Mouse (Mus musculus) forebrain, embryonic 10.5 days (tissue): ENCODE data around the gene Cacna1d. TPM values are rescaled to one million over a fixed set of nuclear protein-coding genes. Genes with fewer than 3 reads are reported as not detected.

Experiments used
- DNase-seq: peaks from one replicate; pipeline ENCODE4 v3.0.0-alpha.2; 2017; ENCODE audit warnings: low spot score; ENCODE audit errors: extremely low spot score
- H3K27ac ChIP-seq: fragments of 300-500 bp; sonication (generic); 2 replicates; pipeline ENCODE4 v1.5.1; 2016; ENCODE audit warnings: mild to moderate bottlenecking
- H3K27me3 ChIP-seq: fragments of 300-500 bp; sonication (generic); 2 replicates; pipeline ENCODE4 v1.6.1; 2016; ENCODE audit warnings: mild to moderate bottlenecking; ENCODE audit not compliant: poor library complexity, severe bottlenecking
- H3K36me3 ChIP-seq: fragments of 300-500 bp; sonication (generic); replicated peaks from 2 replicates; pipeline ENCODE4 v1.6.1; 2016; ENCODE audit warnings: mild to moderate bottlenecking, moderate library complexity
- H3K4me1 ChIP-seq: fragments of 300-500 bp; sonication (generic); 2 replicates; pipeline ENCODE4 v1.6.1; 2016
- H3K4me3 ChIP-seq: fragments of 300-500 bp; sonication (generic); 2 replicates; pipeline ENCODE4 v1.5.1; 2016; ENCODE audit warnings: mild to moderate bottlenecking, moderate library complexity
- H3K9me3 ChIP-seq: fragments of 300-500 bp; sonication (generic); 2 replicates; pipeline ENCODE4 v1.6.1; 2016; ENCODE audit warnings: mild to moderate bottlenecking, moderate library complexity
- WGBS: fragments of 180-500 bp; shearing (Covaris S2); methylation state at CpG from one replicate; pipeline ENCODE4 v1.1.7; 2016; 5-methylcytosine and 5-hydroxymethylcytosine counted together
- polyA plus RNA-seq: library from polyadenylated mRNA; unstranded; fragments of >200 nt; fragmentation: Nextera tagmentation; extraction: Ambion mirVana; gene quantifications from 2 replicates; pipeline ENCODE4 v1.2.1, GENCODE M21; 2016

Gene Cacna1d
- polyA plus RNA-seq, 1 experiment from 2014 or later, result 1.3 TPM

DNA sequence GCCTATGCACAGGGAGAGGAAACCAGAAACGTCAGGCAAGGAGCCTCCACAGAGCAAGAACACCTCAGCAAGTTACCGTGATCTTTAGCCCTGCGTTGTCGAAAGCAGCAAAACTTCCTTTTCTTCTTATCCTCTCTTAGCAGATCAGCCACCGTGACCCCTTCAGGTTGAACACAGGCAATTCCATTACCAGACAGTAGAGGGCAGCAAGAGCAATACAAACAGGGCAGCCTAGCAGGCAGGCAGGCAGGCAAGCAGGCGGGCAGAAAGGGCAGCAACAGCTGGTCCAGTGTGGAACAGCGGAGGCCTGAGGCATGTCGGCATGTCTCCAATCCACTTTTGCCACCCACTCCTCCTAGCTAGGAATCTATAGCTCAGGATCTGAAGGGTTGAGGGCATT, 354.3 kb downstream of the Cacna1d start:
- H3K4me1 ChIP-seq, result peaks cover 17% of the 10 kb centered on the region
- DNase-seq, result peak; percentile 81
- H3K36me3 ChIP-seq, result no peaks in the 10 kb centered on the region
- H3K27ac ChIP-seq, result no peak overlapping the region
- H3K4me3 ChIP-seq, result no peak overlapping the region
- no peaks in the 10 kb centered on the region for H3K9me3 ChIP-seq
- 12% methylated on average over 8 of the region's 8 CpGs for WGBS
- no peaks in the 10 kb centered on the region for H3K27me3 ChIP-seq

DNA sequence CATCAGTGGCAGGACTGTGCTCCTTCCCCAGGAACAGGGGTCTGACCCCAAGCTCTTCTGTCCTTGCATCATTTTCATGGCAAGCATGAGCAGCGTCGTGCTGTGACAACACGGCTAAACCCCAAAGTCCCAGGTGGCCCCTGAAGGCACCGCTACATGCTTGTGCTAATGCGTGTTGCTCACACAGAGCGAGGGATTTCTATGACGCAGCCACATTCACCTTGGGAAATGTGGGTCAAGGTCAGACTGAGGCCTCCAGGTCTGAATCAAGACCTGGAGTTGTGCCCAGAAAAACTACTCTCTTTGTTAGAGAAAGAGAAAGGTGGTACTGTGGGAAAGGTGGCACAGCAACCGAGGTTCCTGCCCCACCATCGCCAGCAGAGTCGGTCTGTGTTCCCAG, 355.9 kb downstream of the Cacna1d start:
- Histone ChIP-seq H3K9me3 (no peaks in the 10 kb centered on the region), H3K27me3 (peaks cover under 1% of the 10 kb centered on the region; the same call in 1 of the 2 replicates), H3K27ac (no peak overlapping the region), H3K36me3 (no peaks in the 10 kb centered on the region), H3K4me1 (peaks cover 25% of the 10 kb centered on the region), H3K4me3 (no peak overlapping the region)
- DNase-seq, result no peak
- 90% methylated on average over 10 of the region's 10 CpGs for WGBS

DNA sequence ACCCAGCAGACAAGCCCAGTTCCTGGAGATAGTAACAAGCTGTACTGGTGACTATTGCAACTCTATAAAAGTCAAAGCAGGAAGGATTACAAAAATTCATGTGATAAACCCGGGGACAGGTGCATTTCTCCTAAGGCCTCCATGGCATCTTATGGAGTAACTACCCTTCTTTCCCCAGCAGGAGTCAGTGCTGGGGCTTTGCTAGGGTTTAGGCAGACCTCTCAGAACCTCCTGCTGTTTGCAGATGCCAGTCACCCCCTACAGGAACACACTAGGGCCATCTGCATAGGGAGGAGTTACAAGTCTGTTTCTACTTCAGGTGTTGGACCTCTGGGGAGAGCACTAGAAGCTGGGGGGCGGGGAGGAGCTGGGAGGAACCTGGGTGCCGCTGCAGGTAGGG, 357.6 kb downstream of the Cacna1d start:
- DNase-seq, result no peak
- peaks cover 24% of the 10 kb centered on the region for H3K4me1 ChIP-seq
- H3K27ac ChIP-seq, result no peak overlapping the region
- H3K27me3 ChIP-seq, result peaks cover 7% of the 10 kb centered on the region; the same call in 1 of the 2 replicates
- 48% methylated on average over 3 of the region's 3 CpGs for WGBS
- no peaks in the 10 kb centered on the region for H3K9me3 ChIP-seq
- no peaks in the 10 kb centered on the region for H3K36me3 ChIP-seq
- H3K4me3 ChIP-seq, result no peak overlapping the region

- Histone ChIP-seq H3K36me3 (no peaks in the 10 kb centered on the region), H3K27me3 (peaks cover 7% of the 10 kb centered on the region; the same call in 1 of the 2 replicates), H3K27ac (no peak overlapping the region; the same call in 1 of the 2 replicates), H3K4me3 (no peak overlapping the region), H3K9me3 (no peaks in the 10 kb centered on the region), H3K4me1 (peaks cover 7% of the 10 kb centered on the region)
- WGBS, result 22% methylated on average over 3 of the region's 3 CpGs
- DNase-seq, result no peak
These were observed 360.0 kb downstream of the Cacna1d start for GRCm38 (mm10) chr14:30131256-30131655.

- peaks cover 7% of the 10 kb centered on the region; the same call in 1 of the 2 replicates for H3K27me3 ChIP-seq
- no peak overlapping the region for H3K4me3 ChIP-seq
- H3K9me3 ChIP-seq, result no peaks in the 10 kb centered on the region
- H3K36me3 ChIP-seq, result no peaks in the 10 kb centered on the region
- peaks cover 7% of the 10 kb centered on the region for H3K4me1 ChIP-seq
- no peak overlapping the region for H3K27ac ChIP-seq
- 91% methylated on average over 9 of the region's 9 CpGs for WGBS
- DNase-seq, result no peak
These were observed 361.2 kb downstream of the Cacna1d start for GRCm38 (mm10) chr14:30130092-30130491.

DNA sequence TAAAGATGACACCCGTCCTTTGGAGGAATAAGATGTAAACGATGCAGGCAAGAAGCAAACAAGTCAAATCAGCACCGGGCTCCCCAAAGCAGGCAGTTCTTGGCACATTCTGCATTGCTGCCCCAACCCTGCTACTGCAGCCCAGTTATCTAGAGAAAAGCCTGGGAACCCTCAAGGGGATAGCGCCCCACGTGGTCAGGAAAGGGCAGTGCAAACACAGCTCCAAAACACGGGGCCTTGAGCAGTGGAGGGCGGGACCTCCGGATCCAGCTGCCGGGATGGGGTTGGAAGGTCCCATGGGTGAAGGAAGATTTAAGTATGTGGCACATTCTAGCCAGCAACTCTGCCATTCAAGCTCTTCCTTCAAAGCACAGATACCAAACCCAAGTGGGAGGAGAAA, 361.9 kb downstream of the Cacna1d start:
- Histone ChIP-seq H3K27ac (no peak overlapping the region), H3K9me3 (no peaks in the 10 kb centered on the region), H3K4me3 (no peak overlapping the region), H3K36me3 (no peaks in the 10 kb centered on the region), H3K27me3 (peaks cover 7% of the 10 kb centered on the region; the same call in 1 of the 2 replicates), H3K4me1 (peaks cover 7% of the 10 kb centered on the region)
- WGBS, result 38% methylated on average over 9 of the region's 9 CpGs
- peak; percentile 23 for DNase-seq

GRCm38 (mm10) chr14:30124951-30125690, 366.1 kb downstream of the Cacna1d start:
- Histone ChIP-seq H3K4me1 (no peaks in the 10 kb centered on the region), H3K27me3 (peaks cover 3% of the 10 kb centered on the region; the same call in 1 of the 2 replicates), H3K4me3 (no peak overlapping the region), H3K36me3 (no peaks in the 10 kb centered on the region), H3K27ac (no peak overlapping the region), H3K9me3 (no peaks in the 10 kb centered on the region)
- WGBS, result 89% methylated on average over 20 of the region's 20 CpGs
- DNase-seq, result no peak

DNA sequence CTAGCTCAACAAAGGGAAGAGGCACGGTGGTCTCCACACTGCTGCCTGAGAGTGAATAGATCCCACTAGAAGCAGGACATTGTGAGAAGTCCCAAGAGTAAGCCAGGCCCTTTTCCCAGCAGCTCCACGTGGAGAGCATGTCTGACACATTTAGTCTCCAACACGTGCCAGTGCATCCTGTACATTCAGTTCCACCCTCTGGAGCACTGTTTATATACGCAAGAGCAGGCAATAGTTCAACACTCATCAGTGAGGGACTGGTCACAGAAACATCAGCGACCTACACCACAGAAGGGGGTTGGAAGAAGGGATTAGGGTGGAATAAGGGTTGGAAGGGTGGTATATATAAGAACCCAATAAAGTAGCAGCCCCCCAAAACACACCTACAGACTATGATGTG, 371.2 kb downstream of the Cacna1d start:
- Histone ChIP-seq H3K4me1 (no peaks in the 10 kb centered on the region), H3K4me3 (no peak overlapping the region), H3K27ac (no peak overlapping the region), H3K9me3 (no peaks in the 10 kb centered on the region), H3K36me3 (no peaks in the 10 kb centered on the region), H3K27me3 (no peaks in the 10 kb centered on the region)
- DNase-seq, result no peak
- WGBS, result 81% methylated on average over 5 of the region's 5 CpGs

DNA sequence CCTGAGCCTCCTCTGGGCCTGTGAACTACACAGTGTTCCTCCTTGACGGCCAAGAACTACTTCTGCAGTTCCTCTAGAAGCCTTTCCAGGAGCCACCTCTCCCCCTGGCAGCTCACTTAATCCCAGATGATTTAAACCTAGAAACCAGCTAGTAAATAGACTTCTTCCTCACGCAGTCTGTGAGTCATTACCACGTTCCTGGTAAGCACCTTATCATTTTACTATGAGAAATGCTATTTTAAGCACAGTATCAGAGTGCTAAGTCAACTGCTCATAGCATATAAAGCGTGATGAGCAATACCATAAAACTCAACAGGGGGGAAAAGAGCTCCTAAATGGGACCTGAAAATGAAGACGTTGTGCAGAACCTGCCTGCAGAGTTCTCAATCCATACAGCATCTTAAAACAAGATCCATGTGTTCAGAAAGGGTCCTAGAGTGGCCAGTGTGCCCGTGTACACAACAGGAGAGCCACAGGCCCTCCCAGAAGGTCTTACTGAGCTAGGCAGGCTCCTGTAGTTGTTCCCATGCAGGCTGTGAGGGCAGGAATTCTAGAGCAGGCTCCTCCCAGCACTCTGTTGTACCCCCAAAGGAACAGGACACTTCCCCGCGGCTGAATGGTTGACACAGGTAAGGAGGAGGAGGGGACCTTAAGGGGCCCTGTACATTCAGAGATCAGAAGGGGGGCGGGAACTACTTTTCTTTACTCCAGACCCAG, 377.7 kb downstream of the Cacna1d start:
- DNase-seq, result no peak
- Histone ChIP-seq H3K27ac (no peak overlapping the region), H3K36me3 (no peaks in the 10 kb centered on the region), H3K27me3 (no peaks in the 10 kb centered on the region), H3K9me3 (no peaks in the 10 kb centered on the region), H3K4me1 (peaks cover 10% of the 10 kb centered on the region), H3K4me3 (no peak overlapping the region)
- WGBS, result 74% methylated on average over 9 of the region's 9 CpGs

GRCm38 (mm10) chr14:30109079-30109478, 382.2 kb downstream of the Cacna1d start:
- no peak overlapping the region for H3K4me3 ChIP-seq
- H3K36me3 ChIP-seq, result no peaks in the 10 kb centered on the region
- H3K4me1 ChIP-seq, result peaks cover 4% of the 10 kb centered on the region; the same call in 1 of the 2 replicates
- no peak overlapping the region for H3K27ac ChIP-seq
- H3K27me3 ChIP-seq, result no peaks in the 10 kb centered on the region
- H3K9me3 ChIP-seq, result no peaks in the 10 kb centered on the region
- no peak for DNase-seq
- WGBS, result 31% methylated on average over 2 of the region's 2 CpGs

DNA sequence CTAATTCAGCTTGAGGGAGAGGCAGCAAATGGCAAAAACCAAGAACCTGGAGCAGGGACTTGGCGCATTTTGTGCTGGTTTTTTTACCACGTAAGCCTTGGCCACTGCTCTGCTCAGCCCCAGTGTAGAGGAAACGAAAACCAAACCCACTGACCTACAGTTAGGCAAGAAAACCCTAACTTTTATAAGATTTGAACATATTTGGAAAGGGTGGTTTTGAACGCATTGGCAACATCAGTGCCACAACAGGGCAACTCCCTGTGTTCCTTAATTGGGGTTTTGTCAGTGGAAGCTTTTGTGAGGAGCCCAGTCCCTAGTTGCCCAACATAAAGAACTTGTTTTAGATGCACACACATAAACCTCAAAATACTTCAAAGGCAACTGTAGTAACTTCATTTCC, 384.7 kb downstream of the Cacna1d start:
- no peaks in the 10 kb centered on the region for H3K9me3 ChIP-seq
- 93% methylated on average over 4 of the region's 4 CpGs for WGBS
- DNase-seq, result no peak

DNA sequence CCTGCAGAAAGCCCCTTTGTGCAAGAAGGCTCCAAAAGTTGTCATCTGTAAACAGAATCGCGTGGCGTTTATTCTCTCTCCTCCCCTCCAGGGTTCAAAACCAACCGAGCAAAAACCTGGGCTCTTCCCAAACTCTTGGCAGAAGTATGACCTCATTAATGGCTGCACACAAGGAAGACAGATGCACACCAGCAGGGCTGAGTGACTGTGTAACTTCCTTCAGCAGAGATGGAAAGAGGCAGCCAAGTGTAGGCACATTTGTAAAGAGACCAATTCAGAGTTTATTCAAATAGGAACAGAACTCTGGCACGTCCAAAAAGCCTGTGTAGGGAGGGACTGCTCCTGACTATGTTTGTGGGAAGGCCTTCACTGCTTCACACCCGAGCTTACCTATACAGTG, 385.7 kb downstream of the Cacna1d start:
- Histone ChIP-seq H3K4me1 (no peaks in the 10 kb centered on the region), H3K9me3 (no peaks in the 10 kb centered on the region), H3K27me3 (no peaks in the 10 kb centered on the region), H3K36me3 (no peaks in the 10 kb centered on the region), H3K4me3 (no peak overlapping the region), H3K27ac (no peak overlapping the region)
- DNase-seq, result no peak
- WGBS, result 77% methylated on average over 6 of the region's 6 CpGs

More for the DNA sequence above, 384.7 kb downstream of the Cacna1d start:
- Histone ChIP-seq H3K27ac (no peak overlapping the region), H3K4me3 (no peak overlapping the region), H3K4me1 (no peaks in the 10 kb centered on the region), H3K36me3 (no peaks in the 10 kb centered on the region), H3K27me3 (no peaks in the 10 kb centered on the region)

DNA sequence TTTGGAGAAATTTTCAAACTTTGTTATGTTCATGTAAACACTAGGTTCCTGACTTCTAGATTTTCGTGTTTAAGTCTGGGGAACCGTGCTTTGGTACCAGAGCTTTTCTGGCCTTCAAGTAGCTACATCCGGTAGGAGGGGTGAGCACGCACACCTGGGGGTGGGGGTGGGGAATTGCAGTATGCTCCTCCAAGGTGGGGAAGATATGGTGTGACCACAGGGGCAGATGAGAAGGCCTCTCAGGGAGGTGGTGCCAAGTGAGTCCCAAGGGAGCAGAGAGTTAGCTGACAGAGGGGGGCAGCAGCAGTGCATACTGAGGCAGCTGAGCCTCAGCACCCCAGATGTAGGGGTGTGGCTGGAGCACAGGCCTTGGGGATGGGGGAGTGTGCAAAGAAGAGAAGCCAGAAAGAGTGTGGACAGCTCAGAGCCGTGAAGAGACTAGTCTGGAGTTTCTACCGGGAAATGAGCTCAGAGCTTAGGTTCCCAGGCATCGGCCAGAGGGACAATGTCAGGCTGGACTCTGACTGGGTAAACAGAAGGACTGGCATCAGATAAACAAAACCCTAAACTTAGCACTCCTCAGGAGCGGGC, 387.2 kb downstream of the Cacna1d start:
- Histone ChIP-seq H3K9me3 (no peaks in the 10 kb centered on the region), H3K4me1 (no peaks in the 10 kb centered on the region), H3K27ac (no peak overlapping the region), H3K4me3 (no peak overlapping the region), H3K27me3 (no peaks in the 10 kb centered on the region), H3K36me3 (no peaks in the 10 kb centered on the region)
- 74% methylated on average over 8 of the region's 8 CpGs for WGBS
- no peak for DNase-seq
